Mouse (Mus musculus) neural tube, embryonic 11.5 days (tissue): ENCODE results near the gene Otoa. TPM values are rescaled to one million over a fixed set of nuclear protein-coding genes. Genes with fewer than 3 reads are reported as not detected.

Source experiments
- ATAC-seq: fragments of 200-750 bp; cut with Nextera tagmentation; 2 replicates; pipeline ENCODE4 v1.8.0; 2017; ENCODE audit warnings: moderate number of reproducible peaks, mild to moderate bottlenecking, moderate TSS enrichment, moderate library complexity; ENCODE audit not compliant: insufficient read depth, low FRiP score, low TSS enrichment
- DNase-seq: peaks from one replicate; pipeline ENCODE4 v3.0.0-alpha.2; 2015; ENCODE audit warnings: low spot score
- H3K27ac ChIP-seq: fragments of 300-500 bp; sonication (generic); 2 replicates; pipeline ENCODE4 v1.5.1; 2014; ENCODE audit warnings: low read depth, mild to moderate bottlenecking, low read length
- H3K27me3 ChIP-seq: fragments of 300-500 bp; sonication (generic); 2 replicates; pipeline ENCODE4 v1.6.1; 2014; ENCODE audit warnings: mild to moderate bottlenecking, low read length, mixed read lengths; ENCODE audit not compliant: control insufficient read depth, insufficient read depth
- H3K36me3 ChIP-seq: fragments of 300-500 bp; sonication (generic); 2 replicates; pipeline ENCODE4 v1.6.1; 2014; ENCODE audit warnings: mild to moderate bottlenecking, low read length, moderate library complexity, mixed read lengths; ENCODE audit not compliant: control insufficient read depth, insufficient read depth
- H3K4me1 ChIP-seq: fragments of 300-500 bp; sonication (generic); 2 replicates; pipeline ENCODE4 v1.6.1; 2014; ENCODE audit warnings: low read length, mixed read lengths; ENCODE audit not compliant: control insufficient read depth, insufficient read depth
- H3K4me2 ChIP-seq: fragments of 300-500 bp; sonication (generic); 2 replicates; pipeline ENCODE4 v1.6.1; 2014; ENCODE audit warnings: low read depth, mild to moderate bottlenecking, moderate library complexity
- H3K4me3 ChIP-seq: fragments of 300-500 bp; sonication (generic); 2 replicates; pipeline ENCODE4 v1.5.1; 2014; ENCODE audit warnings: low read depth, low read length
- H3K9ac ChIP-seq: fragments of 300-500 bp; sonication (generic); 2 replicates; pipeline ENCODE4 v1.6.1; 2014; ENCODE audit warnings: mild to moderate bottlenecking, low read length
- H3K9me3 ChIP-seq: fragments of 300-500 bp; sonication (generic); 2 replicates; pipeline ENCODE4 v1.6.1; 2016; ENCODE audit warnings: low read length; ENCODE audit not compliant: control insufficient read depth
- WGBS: fragments of 180-500 bp; shearing (Covaris S2); extraction: QIAGEN DNeasy Blood & Tissue Kit; methylation state at CpG from one replicate; pipeline ENCODE4 v1.1.7; 2014; 5-methylcytosine and 5-hydroxymethylcytosine counted together
- polyA plus RNA-seq: library from polyadenylated mRNA; unstranded; fragments of >200 nt; fragmentation: Nextera tagmentation; extraction: Ambion mirVana; gene quantifications from 2 replicates; pipeline ENCODE4 v1.2.1, GENCODE M21; 2014

The Otoa gene
- polyA plus RNA-seq, 1 experiment from 2014 or later: 0.23 TPM

DNA sequence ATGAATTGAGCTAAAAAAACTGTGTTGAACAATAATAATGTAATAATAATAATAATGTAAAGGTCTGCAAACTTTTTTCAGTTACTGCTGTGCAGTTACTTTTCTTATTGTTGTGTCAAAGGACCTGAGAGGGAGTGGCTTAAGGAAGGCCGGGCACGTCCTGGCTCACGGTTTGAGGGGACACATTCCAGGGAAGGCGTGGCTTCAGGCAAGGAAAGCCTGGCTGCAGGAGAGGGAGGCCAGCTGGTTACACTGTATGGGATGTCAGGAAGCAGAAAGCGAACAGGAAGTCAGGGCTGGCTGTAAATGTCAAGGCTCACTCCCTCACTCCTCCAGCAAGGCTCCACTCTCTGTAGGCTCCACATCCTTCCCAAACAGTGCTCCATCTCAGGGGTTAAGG, 69.2 kb downstream of the Otoa start:
- no peaks in the 10 kb centered on the region for H3K27me3 ChIP-seq
- DNase-seq (no peak), ATAC-seq (no peak)
- H3K27ac ChIP-seq: no peak overlapping the region
- H3K36me3 ChIP-seq: no peaks in the 10 kb centered on the region
- H3K4me1 ChIP-seq: no peaks in the 10 kb centered on the region
- no peak overlapping the region for H3K4me3 ChIP-seq
- no peak overlapping the region for H3K9ac ChIP-seq
- WGBS: 88% methylated on average over 5 of the region's 5 CpGs
- no peak overlapping the region for H3K4me2 ChIP-seq
- H3K9me3 ChIP-seq: no peaks in the 10 kb centered on the region

GRCm38 (mm10) chr7:121152186-121152585, 70.7 kb downstream of the Otoa start:
- WGBS: 100% methylated on average over 2 of the region's 2 CpGs
- no peaks in the 10 kb centered on the region for H3K4me1 ChIP-seq
- H3K4me2 ChIP-seq: no peak overlapping the region
- H3K9me3 ChIP-seq: no peaks in the 10 kb centered on the region
- H3K27ac ChIP-seq: no peak overlapping the region
- no peaks in the 10 kb centered on the region for H3K27me3 ChIP-seq
- DNase-seq (no peak), ATAC-seq (no peak)
- H3K9ac ChIP-seq: no peak overlapping the region
- H3K36me3 ChIP-seq: no peaks in the 10 kb centered on the region
- H3K4me3 ChIP-seq: no peak overlapping the region

DNA sequence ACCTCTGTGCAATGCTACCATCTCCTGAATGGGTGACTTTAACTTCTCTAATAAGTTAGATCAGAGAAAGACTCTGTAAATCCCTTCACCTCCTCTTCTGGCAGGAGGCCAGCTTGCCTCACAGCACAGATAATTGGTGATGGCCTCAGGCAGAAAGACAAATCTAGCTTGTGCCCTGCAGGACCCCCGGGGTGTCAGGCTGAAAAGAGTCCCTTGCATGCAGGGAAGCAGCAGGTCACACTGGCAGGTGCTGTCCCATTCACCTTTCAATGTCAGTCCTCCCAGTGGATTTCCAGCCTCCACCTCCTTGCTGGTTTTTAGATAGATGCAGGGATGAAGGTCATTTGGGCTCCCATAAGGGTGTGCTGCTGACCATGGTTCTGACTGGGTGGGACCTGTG, 84.2 kb downstream of the Otoa start:
- DNase-seq (no peak), ATAC-seq (no peak)
- no peaks in the 10 kb centered on the region for H3K36me3 ChIP-seq
- H3K4me1 ChIP-seq: no peaks in the 10 kb centered on the region
- no peak overlapping the region for H3K4me2 ChIP-seq
- WGBS: 67% methylated on average over 1 of the region's 1 CpGs
- H3K27me3 ChIP-seq: no peaks in the 10 kb centered on the region
- no peak overlapping the region for H3K9ac ChIP-seq
- no peak overlapping the region for H3K27ac ChIP-seq
- no peak overlapping the region for H3K4me3 ChIP-seq
- no peaks in the 10 kb centered on the region for H3K9me3 ChIP-seq

DNA sequence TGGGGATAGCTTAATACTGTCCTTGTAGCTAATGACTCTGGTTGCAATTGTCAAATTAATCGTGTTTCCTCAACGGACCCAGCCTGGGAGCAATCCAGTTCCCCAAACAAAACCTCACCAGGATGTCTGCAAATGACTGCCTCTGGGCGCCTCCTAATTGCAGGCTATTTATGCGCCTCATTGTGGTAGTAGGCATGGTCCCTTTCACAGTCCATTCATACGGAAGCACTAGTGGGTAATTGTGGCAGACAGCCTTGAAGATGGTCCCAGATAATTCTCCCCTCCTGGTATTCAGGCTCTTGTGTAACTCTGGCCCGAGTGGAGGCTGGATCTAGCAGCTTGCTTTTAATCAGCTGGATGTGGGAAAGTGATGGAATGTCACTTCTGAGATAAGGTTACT, 90.4 kb downstream of the Otoa start:
- 6% methylated on average over 6 of the region's 6 CpGs for WGBS
- Histone ChIP-seq H3K4me2 (no peak overlapping the region), H3K9me3 (no peaks in the 10 kb centered on the region), H3K4me1 (no peaks in the 10 kb centered on the region), H3K4me3 (no peak overlapping the region), H3K9ac (no peak overlapping the region), H3K27ac (no peak overlapping the region), H3K27me3 (no peaks in the 10 kb centered on the region), H3K36me3 (no peaks in the 10 kb centered on the region)
- ATAC-seq: no peak; the same call in 1 of the 2 replicates
- DNase-seq: peak; percentile 13

- H3K36me3 ChIP-seq: no peaks in the 10 kb centered on the region
- H3K4me2 ChIP-seq: no peak overlapping the region
- WGBS: 86% methylated on average over 9 of the region's 9 CpGs
- H3K4me3 ChIP-seq: no peak overlapping the region
- ATAC-seq (no peak), DNase-seq (no peak)
- H3K27me3 ChIP-seq: no peaks in the 10 kb centered on the region
- no peak overlapping the region for H3K27ac ChIP-seq
- no peaks in the 10 kb centered on the region for H3K9me3 ChIP-seq
- no peaks in the 10 kb centered on the region for H3K4me1 ChIP-seq
- H3K9ac ChIP-seq: no peak overlapping the region
These were observed 105.8 kb downstream of the Otoa start for GRCm38 (mm10) chr7:121187201-121187786.

DNA sequence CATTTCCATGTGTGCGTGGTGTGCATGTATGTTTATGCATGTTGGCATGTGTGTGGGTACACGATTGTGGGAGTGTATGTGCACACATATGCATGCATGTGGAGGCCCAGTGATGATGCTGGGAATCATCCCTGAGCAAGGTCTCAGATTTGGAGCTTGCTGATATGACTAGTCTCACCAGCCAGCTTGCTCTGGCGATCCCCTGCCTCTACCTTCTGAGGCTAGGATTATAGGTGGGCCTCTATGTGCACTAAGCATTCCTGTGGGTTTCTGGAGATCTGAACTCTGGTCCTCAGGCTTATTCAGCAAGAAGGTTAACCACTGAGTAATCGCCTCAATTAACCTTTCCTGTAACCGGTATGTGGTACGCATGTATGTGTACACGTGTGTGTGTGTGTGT, 107.5 kb downstream of the Otoa start:
- Histone ChIP-seq H3K36me3 (no peaks in the 10 kb centered on the region), H3K27ac (no peak overlapping the region), H3K4me1 (no peaks in the 10 kb centered on the region), H3K4me3 (no peak overlapping the region), H3K27me3 (no peaks in the 10 kb centered on the region), H3K4me2 (no peak overlapping the region), H3K9ac (no peak overlapping the region), H3K9me3 (no peaks in the 10 kb centered on the region)
- DNase-seq: no peak
- no peak for ATAC-seq
- 89% methylated on average over 7 of the region's 7 CpGs for WGBS

DNA sequence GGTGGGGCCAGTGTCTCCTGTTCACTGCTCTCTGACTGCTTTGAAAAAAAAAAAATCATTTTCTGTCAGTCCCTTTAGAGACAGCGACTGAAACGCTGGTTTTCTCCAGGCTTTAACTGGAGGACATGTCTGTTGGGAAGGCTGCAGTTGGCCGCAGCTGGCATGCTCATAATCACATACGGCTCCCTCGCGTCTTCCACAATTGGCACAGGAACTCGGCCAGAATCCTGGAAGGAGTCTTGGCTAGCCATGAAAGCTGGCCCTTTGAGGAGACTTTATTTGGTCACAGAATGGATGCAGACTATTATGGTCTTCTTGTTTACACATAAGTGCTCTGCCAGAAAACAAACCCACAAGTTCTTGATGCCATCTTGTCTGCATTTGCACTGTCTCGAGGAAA, 117.5 kb downstream of the Otoa start:
- H3K9ac ChIP-seq: no peak overlapping the region
- 89% methylated on average over 8 of the region's 8 CpGs for WGBS
- no peak for ATAC-seq
- no peak overlapping the region for H3K4me3 ChIP-seq
- H3K27me3 ChIP-seq: no peaks in the 10 kb centered on the region
- H3K36me3 ChIP-seq: no peaks in the 10 kb centered on the region
- H3K9me3 ChIP-seq: no peaks in the 10 kb centered on the region
- no peaks in the 10 kb centered on the region for H3K4me1 ChIP-seq
- no peak for DNase-seq
- no peak overlapping the region for H3K27ac ChIP-seq
- H3K4me2 ChIP-seq: no peak overlapping the region

DNA sequence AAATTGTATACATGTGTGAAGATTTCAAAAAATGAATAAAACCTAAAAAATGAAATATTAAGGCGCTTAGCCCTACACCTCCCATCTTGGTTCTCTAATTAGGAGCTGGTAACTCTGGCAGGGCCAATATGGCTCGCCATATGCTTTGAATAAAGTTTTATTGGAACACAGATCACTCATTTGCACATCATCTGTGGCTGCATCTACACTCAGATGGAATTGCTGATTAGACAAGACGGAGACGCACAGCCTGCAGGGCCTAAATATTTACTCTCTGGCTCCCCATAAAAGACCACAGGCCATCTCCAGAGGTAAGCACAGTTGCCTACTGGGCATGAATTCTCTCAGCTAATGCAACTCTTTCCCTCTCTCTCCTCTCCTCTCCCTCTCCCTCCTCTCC, 130.4 kb downstream of the Otoa start:
- no peaks in the 10 kb centered on the region for H3K27me3 ChIP-seq
- WGBS: 91% methylated on average over 4 of the region's 4 CpGs
- H3K9me3 ChIP-seq: no peaks in the 10 kb centered on the region
- no peak overlapping the region for H3K4me2 ChIP-seq
- H3K9ac ChIP-seq: no peak overlapping the region
- no peak overlapping the region for H3K4me3 ChIP-seq
- DNase-seq (no peak), ATAC-seq (no peak)
- no peaks in the 10 kb centered on the region for H3K4me1 ChIP-seq
- no peak overlapping the region for H3K27ac ChIP-seq
- H3K36me3 ChIP-seq: no peaks in the 10 kb centered on the region
